Mouse (Mus musculus) C2C12 (cell line): ENCODE measurements around the gene Mybbp1a.

Experiments used
- CTCF ChIP-seq: IDR thresholded peaks from one replicate; pipeline ENCODE4 v1.5.1; 2011; ENCODE audit not compliant: control insufficient read depth, insufficient read depth, insufficient read length
- MAX ChIP-seq: IDR thresholded peaks from one replicate; pipeline ENCODE4 v1.6.1; 2011; ENCODE audit warnings: mild to moderate bottlenecking, control low read depth
- MYOG ChIP-seq: IDR thresholded peaks from one replicate; pipeline ENCODE4 v1.6.1; 2011; ENCODE audit not compliant: control insufficient read depth, insufficient read length; ENCODE audit errors: extremely low read depth

DNA sequence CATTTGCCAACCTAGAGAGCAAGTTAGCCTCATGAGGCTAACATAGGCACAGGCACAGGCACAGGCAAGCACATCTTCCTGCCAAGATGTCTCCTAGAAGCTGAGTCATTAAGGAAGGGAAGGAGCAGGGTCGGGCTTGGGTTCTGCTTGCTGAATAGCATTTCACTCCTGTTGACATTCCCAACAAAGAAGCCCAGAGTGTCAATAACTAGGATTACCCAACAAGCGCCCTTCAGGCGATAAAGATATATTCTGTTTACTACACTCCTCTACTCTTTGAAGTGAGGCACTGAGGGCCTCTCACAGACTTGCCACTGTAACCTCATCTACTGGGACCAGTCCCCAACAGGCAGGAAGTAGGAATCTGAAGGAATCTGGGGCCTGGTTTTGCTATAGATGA, 54.9 kb downstream of the Mybbp1a start:
- TF ChIP-seq CTCF (no peak), MAX (no peak), MYOG (no peak)
